Mouse (Mus musculus) thymus, postnatal 36 days (tissue): Measurements from ENCODE around the gene Adgrg6.
A peak's percentile ranks its signal among the peaks of the same experiment; 100 is the strongest.

Experiments
- DNase-seq, 2 experiments: peaks; one replicate each; pipeline ENCODE4 v3.0.0; 2022; ENCODE audit warnings: mixed read lengths in 2 of 2

Adgrg6 gene

DNA sequence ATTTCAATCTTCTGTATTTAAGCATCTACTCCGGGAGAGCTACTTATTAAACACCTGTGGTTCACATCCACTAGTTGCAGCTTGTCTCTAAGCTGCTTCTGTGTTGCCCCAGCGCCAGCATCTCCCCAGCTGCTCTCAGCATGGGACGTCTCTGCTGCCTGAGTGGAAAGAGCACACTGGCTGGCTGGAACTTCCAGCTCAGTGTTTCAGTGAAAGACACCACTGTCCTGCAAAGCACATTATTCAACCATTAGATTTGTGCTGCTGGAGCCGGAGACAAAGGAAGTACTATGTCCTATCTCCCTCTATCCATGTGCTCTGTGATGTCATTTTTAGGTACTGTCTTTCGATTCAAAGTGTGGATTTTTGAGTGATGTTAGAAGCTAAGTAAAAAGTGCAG, 63.0 kb downstream of the Adgrg6 start:
- DNase-seq: no peak

DNA sequence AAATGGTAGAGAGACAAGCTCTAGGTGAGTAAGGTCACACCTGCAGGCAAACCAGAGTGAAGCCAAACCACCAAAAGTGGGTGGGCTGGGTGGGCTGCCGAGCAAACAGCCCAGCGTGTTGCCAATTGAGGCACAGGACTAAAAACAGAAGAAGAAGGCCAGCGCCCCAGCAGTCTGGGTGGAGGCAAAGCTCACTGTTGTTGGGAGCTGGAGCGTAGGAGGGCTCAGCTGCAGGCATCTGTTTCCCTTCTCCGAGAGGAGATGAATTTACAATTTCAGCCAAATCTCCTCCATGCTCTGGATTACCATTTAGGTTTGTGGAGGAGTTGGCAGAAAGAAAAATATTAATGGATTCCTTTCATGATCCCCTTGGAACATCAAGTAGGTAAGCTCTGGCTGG, 64.5 kb downstream of the Adgrg6 start:
- DNase-seq: no peak

DNA sequence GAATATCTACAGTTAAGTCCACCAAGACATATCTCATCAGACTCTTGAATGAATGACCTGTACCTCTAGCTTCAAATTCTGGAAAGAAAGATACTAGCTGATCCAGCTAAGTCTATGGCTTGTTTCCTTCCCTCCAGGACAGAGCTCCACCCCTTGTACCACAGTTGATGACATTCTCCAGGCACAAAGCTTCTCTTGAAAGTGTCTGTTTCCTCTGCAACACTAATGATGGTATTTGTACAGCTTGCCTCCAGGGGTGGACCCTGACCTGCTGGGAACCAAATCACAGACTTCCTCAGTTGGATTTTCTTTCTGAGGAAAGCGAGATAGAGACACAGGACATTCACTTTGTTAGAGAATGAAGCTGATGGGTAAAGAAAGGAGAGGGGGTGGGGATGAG, 69.1 kb downstream of the Adgrg6 start:
- DNase-seq: no peak

DNA sequence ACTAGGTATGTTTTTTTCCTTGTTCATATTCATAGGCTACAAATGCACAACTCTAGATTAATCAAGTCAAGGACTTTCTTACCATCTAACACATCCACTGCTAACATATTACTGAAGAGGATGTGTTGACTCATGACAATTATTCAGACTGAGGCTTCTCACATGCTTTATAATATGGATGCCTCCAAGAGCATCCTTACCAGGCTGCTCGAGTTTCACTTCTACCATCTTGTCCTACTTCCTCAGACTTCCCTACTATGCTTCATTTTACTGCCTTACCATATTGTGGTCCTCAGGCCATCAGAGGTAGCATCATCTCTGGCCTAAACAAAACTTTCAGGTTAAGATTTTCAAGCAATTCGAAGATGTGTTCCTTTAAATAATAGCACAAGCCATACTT, 69.8 kb downstream of the Adgrg6 start:
- DNase-seq: no peak

DNA sequence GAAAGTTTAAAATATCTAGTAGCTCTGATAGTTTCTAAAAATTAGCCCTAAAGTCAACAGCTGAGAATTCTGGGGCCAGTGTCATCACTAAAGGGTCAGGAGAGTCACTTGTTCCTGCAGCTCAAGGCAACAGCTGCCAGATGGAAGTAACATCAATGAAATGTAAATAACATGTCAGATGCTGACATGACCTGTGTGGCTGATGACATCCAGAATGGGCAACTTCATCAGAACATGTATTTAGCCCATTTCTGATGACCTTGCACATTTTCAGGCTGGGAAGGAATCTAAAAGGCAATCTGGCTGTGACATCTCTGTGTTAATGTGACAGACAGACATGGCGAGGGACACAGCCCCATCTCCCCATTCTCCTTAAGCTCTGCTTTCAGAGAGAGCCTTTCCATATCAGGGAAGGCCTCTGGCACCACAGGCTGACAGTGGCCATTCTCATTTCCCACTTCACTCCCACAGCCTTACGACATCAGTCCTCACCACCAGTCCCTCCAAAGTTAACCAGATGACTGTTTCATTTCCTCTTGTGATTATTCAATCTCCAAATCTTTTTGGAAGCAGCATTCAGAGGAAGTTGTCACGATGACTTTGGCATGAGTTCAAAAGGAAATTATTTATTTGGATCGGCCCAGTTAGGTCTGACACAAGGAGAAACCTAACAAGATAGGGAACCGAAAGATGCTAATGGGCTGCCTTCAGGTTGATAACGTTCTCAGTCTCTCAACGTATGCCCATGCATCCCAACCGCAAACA, 70.7 kb downstream of the Adgrg6 start:
- DNase-seq: no peak

DNA sequence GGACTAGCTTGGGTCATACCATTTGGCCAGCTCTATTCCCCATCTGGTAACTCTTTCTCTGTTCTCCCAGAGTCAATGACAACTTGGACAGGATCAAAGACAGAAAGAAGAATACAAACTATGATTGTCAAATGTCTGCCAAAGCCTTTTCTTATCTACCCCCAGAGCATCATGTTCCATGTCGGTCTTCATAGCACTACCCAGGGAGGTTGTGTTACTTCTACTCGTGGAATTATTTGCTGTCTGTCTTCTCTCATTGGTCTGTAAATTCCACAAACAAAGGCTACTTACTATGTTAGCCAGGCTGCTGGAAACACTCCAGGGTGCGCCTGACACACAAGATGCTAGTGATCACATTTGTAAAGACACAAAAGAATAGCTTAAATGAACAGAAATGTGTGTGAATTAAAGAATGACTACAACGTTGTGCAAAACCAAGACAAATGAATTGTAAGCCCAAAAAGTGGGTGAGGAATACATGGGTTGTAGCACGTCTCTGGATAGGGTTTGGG, 74.4 kb downstream of the Adgrg6 start:
- DNase-seq: no peak

DNA sequence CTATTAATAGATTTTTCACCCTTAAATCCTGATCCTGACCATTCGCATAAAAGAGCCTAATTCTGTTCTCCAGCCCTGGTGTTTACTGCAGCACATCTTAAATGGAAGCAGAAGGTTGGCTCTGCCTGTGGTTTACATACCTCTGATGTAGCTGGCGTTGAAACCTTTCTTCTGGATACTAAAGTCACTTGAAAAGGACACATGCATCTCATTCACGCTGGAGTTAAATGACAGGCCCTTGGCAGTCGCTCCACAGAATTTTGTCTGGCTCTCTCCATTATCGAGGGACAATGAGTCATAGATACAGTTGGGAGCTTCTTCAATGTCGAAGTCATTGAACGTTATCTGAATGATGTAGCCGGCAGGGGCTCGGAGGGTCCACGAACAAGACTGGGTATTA, 76.8 kb downstream of the Adgrg6 start:
- DNase-seq: no peak

DNA sequence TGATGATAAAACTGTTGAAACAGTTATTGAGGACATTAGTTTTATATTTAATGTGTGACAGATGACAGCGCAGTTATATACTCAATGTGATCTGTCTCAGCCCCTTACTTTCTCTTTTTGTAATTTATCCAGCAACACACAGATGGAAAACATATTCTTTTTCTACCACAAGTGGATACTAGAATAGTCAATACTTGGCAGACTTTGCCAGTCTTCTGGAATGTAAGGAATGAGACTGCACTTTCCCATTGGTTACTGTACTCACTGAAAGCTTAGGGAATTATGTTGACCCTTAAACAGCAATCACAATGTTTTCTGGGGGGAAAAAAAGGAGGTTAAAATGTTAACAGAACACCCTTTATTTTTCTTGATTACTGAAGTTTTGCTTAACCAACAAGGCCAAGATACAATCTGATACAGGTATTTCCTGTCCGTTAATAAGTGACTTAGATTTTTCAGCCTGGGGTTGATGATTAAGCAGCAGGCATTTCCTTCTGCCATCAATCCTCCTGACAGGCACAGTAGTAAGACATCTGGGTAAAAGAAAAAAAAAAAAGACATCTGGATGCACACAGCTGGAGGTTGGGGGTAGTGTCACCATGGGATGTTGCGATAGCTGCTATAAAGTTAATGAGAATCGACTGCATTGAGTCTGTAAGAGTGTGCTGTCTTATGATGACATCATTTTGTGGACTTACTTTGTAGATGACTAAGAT, 81.5 kb downstream of the Adgrg6 start:
- DNase-seq: no peak

DNA sequence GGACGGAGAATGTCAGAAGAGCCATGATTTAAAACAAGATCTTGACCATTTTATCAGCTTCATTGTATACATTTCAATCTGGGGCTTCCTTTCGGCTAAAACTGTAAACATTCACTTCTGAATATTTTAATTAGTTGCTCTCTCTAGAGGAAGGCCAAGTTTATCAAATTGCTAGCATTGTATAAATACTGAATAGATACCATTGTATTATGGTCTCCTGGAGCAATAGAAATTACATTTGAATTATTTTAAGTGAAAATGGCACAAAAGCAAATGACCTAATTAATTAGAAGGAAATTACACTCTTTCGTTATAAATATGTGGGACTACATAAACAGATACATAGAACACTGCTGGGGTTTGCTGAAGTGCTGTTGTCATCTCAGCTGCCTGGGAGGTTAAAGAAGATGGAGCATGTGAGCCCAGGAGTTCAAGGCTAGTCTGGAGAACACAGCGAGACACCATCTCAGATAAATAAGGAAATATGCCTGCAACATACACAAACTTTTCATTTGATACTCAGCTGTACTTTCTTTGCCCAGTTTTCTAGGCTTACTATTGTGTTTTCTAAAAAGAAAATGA, 84.4 kb downstream of the Adgrg6 start:
- no peak for DNase-seq

DNA sequence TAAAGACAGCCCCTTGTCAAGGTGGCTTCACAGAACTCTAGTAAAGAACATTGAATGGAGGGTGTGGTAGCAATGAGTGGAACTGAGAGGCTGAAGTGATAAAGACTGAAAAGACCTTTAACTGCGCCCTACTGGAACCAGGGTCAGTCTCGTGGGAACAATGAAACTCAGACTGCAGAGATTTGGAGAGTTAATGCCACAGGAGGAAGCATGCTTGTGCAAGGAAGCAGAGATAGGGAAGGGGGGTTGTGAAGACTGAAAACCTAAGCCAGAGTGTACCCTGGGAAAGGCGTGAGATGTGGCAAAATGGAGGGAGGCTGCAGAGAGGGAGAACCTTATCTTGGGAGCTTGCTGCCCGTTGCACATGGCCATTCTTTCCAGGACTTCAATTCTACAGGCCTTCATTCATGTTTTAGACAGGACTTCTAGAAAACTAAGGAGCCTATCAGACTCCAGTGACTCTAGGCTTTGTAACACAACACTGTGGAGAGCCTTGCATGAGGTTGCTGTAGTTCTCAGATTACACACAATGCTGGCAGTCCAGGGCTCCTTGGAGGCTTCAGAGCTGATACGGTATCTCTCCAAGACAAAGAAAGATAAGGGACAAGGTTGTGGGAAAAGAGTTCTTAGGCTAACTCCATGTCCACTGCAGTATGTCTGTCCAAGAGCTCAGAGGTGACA, 85.1 kb downstream of the Adgrg6 start:
- DNase-seq: no peak

DNA sequence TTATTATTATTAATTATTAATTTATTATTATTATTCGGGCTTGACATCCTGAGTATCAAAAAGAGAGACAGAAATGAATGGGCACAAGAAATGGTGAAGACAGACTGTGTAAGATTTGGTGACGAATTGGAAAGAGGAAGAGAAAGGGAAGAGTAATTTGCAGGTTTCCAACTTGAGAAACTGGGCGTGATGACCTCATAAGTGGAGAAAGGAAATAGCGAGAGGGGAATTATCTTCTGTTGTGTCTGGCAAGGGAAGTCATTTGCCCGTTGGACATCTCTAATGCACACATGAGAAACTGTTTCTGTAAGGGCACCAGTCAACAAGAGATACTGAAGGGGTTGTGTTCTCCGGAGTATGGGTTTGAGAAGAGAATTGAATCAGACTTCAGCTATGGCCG, 85.6 kb downstream of the Adgrg6 start:
- no peak for DNase-seq

DNA sequence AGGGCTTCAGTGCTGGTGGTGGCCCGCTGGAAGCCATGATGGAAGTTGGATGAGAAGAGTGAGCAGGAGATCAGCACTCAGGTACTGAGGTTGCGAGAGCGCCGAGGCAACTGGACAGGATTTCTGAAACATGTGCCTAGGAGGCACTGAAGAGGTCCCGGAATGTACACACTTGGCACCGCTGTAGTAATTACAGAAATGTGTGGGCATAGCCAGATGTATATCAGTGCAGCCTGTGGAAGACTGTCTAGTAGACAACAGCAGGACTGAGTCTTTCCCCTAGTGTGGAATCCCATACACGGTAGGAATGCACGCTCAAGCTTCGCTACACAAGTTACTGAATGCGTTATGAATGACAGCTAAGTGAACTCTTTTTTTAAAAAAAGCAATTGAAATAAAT, 86.1 kb downstream of the Adgrg6 start:
- no peak for DNase-seq

DNA sequence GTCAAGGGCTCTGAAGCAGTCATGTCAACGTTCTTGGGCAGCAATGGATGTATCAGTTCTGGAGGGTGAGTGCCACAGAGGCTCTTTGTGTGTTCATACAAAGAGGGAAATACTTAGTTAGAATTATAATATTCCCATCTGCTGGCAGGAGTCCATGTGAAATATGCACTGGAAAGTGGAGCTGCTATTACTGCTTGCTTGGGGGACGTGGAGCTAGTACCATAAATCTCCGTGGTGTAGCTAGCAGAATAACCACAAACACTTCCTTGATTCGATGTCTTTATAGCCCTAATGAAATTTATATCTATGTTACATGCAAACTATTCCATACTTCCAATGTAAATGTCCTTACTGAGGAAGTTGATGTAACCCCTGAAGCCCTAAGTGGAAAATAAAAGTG, 91.0 kb downstream of the Adgrg6 start:
- DNase-seq: no peak

DNA sequence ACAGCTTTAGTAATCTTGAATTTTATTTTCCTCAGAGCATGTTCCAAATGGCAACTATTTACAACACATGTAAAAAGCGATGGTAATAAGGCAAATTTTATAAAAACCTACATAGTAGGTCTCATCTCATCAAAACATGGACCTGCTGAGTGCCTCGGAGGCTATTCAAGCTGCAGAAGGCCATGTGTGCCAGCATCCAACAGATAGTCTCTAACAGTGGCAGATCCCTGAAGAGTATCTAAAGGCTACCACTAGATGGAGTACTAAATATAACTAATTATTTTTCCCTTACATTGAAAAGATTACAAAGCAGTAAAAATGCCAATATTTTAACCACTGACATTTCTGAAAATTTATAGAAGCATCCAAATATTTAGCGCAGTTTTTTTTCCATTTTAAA, 93.6 kb downstream of the Adgrg6 start:
- DNase-seq: no peak

DNA sequence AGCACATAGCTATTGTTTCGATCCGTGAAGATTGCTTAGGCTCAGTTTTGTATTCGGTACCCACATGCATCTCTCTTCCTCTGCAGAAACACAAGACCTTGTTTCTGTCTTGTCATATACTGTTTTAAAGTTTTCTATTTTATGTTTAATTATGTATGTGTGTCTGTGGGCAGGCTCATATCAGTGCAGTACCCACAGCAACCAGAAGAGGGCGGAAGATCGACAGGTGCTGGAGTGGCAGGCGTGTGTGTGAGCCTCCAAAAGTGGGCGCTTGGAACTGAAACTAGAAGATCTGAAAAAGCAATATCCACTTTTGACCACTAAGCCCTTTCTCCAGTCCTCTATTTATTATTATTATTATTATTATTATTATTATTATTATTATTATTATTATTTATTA, 95.4 kb downstream of the Adgrg6 start:
- DNase-seq: peak; percentile 16 to 22

DNA sequence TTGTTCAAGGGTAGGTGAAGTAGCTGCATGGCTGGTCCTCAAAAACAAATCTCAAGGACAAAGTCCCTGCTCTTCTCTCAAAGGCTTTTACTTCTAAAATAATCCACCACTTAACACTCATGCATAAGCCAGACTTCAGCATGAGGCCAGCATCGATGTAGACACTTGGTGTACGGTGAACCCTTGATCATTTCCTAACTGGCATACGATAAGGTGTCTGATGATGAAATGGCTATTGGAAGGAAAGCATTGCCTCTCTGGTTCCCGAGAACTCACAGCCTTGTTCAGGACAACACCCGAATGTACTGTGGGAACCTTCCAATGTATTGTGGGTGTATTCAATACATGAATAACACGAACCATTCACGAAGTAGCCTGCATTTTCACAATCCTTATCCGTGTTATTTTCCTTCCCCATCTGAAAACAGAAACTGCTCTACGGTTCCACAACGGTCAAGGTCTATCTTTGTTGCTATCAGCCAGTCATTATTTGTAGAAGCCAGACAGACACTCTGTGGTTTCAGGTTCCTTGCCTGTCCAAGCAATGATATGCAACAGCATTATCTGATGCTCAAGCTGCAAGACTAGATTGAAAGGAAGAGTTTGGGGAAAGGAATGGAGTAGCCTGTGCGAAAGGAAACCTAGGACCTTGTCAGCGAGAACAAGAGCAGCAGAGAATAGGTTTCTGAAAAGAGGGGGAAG, 99.7 kb downstream of the Adgrg6 start:
- DNase-seq: no peak

DNA sequence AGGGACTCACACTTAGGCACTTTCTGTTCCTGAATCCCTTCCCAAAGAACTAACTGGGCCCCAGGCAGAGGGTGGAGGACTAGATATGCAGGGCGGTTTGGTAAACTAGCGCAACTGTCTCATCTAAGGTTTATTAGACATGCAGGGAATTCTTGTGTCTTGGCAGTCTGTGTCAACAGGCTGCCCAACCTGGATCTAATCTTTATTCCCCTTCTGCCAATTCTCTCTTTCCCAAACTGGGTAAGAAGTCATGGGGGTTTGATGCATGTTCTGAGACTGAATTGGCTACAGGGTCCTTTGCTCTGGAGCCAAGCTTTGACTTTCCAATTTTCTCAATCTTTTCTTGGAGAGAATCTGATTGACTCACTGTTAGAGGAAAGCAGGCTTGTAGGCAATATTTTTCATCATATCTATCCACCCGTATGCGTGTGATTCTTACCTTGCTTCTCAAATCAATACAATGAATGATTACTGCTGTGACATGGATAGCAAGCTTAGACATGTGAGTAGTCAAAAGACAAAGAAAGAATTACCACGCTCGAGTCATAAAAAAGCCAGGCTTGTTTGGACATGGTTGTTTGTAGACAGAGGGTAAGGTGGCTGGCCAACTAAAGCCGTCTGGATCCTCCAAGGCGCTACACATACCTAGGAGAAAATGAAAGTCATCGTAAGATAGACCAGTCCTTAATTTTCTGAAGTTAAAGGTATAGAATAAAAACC, 104.4 kb downstream of the Adgrg6 start:
- no peak for DNase-seq

DNA sequence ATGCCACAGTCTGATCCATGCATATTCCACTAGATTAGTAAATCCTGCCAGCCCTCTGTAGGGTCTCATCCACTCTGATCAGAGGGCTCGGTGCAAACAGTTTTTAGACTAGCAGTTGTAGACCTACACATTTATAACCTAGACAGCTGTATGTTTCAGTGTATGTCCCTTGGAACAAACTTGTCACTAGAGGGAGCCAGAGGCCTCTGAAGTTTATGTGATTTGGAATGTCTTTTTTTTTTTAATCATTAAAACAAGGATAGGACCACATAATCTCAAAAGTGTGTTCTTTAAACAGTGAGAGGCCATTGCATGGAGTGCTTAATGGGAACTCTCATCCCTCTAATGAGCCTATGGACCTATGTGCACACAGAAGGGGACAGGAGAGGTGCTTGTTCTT, 141.4 kb downstream of the Adgrg6 start:
- no peak for DNase-seq

DNA sequence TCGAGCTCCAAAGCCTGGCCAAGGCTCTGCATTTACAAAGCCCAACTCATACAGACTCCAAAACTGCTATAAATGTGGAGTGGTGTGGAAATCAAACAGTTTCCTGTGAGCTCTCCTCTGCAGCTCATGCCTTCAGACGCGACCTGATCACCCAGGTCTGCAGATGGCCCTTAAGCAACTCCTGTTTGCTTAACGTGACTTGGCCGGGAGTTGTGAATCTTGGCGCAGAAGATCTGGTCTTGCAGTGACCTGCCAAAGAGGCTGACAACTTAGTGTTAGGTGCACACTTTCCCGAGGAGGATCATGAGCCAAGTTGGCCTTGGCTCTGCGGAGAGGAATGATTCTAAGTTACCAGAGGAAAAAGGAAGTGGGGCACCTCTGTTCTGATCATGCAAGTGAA, 143.7 kb downstream of the Adgrg6 start:
- no peak for DNase-seq

DNA sequence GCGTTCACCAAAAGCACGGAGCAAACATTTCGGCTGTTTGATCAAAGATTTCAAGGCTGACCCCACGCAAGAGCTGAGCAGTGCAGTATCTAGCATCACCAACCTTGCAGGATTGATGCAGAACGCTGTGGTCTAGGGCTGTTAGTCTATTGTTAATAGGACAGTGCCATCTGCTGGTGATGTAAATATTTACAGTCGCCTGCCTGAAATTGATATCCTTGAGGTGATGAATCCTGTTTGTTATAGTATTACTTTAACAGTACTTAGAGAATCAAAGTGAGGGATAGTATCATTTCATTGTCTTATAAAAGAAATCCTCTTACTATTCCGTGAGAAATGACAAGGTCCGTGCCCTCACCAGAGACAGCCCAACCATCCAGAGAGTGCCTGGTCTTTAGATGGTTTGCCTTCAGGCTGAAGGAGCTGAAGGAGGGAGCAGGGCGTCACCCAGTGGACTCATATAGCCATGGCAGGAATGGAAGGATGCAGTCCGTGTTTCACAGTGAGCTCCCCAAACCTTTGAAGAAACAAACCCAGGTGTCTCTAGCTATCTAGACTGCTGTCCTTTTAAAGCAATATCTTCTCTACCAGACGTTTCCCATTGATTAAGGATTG, 154.3 kb downstream of the Adgrg6 start:
- DNase-seq: peak; percentile 62 to 63

DNA sequence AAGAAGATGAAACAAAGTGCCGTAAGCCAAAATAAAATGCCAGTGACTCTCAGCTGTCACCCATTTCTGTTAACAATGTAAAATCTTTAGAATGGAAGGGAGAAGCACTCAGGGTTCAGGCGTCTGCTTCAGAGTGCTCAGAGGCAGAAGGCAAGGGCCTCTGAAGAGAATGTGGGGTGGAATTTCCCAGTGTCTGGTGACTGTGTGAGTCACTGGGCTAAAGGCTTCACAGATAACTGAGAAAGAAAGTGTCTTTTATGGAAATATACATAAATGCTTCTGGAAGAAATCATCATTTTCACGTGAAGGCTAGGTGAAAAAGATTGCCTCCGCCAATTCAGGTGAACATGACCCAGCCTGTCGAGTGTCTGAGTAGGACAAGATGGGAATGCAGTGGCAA, 159.9 kb downstream of the Adgrg6 start:
- no peak for DNase-seq
